Mouse (Mus musculus) E14TG2a.4 (cell line): ENCODE measurements at regions not wholly inside any gene's neighbourhood (a gene's known extent, or its start where the extent isn't known, plus 50 kb on each side); places are given as distances from the start of the nearest gene placed in this dataset.

Source experiments
- CTCF ChIP-seq: conservative IDR thresholded peaks from 2 replicates; pipeline ENCODE4 v1.5.1; 2014; ENCODE audit warnings: low read length
- NANOG ChIP-seq: IDR thresholded peaks from 2 replicates; pipeline ENCODE4 v1.6.1; 2014; ENCODE audit warnings: borderline replicate concordance, low read length, mixed read lengths
- POU5F1 ChIP-seq: IDR thresholded peaks from 2 replicates; pipeline ENCODE4 v1.6.1; 2014; ENCODE audit warnings: low read length, borderline replicate concordance

DNA sequence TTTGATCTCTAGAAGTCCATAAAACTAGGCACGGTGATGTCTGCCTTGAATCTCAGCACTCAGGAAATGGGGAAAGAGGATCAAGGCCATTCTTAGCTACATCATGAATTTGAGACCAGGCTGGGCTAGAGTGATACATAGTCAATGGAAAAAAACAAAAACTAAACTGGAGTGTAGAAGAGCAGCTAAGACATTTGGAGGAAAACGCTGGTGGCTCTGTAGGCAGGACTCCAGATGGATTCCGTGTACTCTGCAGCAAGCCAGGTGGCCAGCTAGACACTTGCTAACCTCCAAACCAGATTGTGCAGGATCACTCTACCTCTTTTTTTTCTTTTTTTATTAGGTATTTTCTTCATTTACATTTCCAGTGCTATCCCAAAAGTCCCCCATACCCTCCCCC is 161.0 kb upstream of the Nmur2 start:
- TF ChIP-seq CTCF (no peak), POU5F1 (no peak), NANOG (no peak)
